ENCODE assay signal across 8 mouse cellular contexts in the genomic region with DNA sequence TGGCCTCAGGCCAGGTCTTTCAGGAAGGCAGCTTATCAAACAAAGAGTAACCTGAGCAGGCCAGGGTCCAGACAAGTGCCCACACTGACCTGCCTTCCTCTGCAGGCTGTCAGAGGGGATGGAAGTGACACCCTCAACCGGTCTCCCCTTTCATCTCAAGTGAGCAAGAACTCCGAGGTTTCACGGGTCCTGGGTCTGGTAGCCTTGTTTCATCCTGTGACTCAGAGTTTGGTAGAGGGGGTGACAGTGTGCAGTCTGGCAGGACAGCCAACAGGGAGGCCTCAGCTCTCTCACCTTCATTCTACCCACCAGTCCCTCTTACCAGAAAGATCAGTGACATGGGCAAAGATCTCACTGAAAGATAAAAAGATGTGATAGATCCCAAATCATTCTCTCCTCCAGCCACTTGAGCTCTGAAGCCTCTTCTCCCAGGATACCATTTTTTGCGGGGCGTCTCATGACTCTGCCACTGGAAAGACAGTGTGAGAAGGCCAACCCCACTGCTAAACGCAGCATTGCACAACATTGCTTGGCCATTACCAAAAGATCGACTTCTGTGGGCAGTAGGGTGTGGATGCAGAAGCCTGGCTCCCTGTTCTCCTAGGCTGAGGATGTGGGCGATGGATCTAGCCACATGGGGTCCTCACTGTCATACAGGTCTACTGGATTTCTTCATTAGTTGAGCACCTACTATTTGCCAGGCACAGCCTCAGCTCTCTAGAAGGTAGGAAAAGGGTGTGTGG. TPM values are rescaled to one million over a fixed set of nuclear protein-coding genes. Genes with fewer than 3 reads are reported as not detected.
A peak's percentile ranks its signal among the peaks of the same experiment; 100 is the strongest.
DNase-seq lines count a peak whose midpoint lies in the region; ATAC-seq and TF ChIP-seq lines count a peak whose summit lies in the region.

Gene Maff (plus strand): TSS at position 571 of the 743 bp plus-strand sequence.

- no peak for TF ChIP-seq EP300 in lung, postnatal 0 days (IDR thresholded peaks at IDR 0.05)

- H3K4me3 ChIP-seq in cerebellum, adult 2 months (replicated peaks; ENCODE audit: insufficient read depth, low read depth, low read length), result peak within 1 kb of the TSS; percentile 79
- peak within 1 kb of the TSS; percentile 65 to 70 for H3K4me3 ChIP-seq in heart, embryonic 14.5 days (ENCODE audit: control insufficient read depth in 1 of 2, insufficient read depth in 1 of 2, low read depth in 1 of 2, low read length in 2 of 2)
- H3K4me3 ChIP-seq in lung, postnatal 0 days (ENCODE audit: low read depth, low read length), result peak within 1 kb of the TSS; percentile 78

- no peak for TF ChIP-seq CTCF in cerebellum, adult 2 months (IDR thresholded peaks at IDR 0.05; ENCODE audit: borderline replicate concordance, insufficient read depth, low read depth, low read length)
- peak; percentile 38 for TF ChIP-seq CTCF in lung, postnatal 0 days (IDR thresholded peaks at IDR 0.05)

- peak within 1 kb of the TSS; percentile 77 for H3K4me2 ChIP-seq in heart, embryonic 14.5 days (ENCODE audit: low read length)
- peak within 1 kb of the TSS; percentile 91 for H3K4me2 ChIP-seq in lung, postnatal 0 days (replicated peaks; ENCODE audit: low read depth, low read length)

- peaks cover 3% of the 10 kb centered on the region; the same call in 1 of the 2 replicates for H3K4me1 ChIP-seq in cerebellum, adult 2 months (ENCODE audit: control insufficient read depth, insufficient read depth, low read length)
- peaks cover 14 to 18% of the 10 kb centered on the region in 2 experiments for H3K4me1 ChIP-seq in heart, embryonic 14.5 days (ENCODE audit: control insufficient read depth in 2 of 2, insufficient read depth in 2 of 2, low read length in 2 of 2)
- H3K4me1 ChIP-seq in lung, postnatal 0 days (ENCODE audit: insufficient read depth, low read depth, low read length), result peaks cover 24% of the 10 kb centered on the region; the same call in 1 of the 2 replicates

- ATAC-seq in heart, embryonic 14.5 days (ENCODE audit: insufficient number of reproducible peaks, insufficient read depth, low FRiP score, low read depth), result no peak
- no peak for ATAC-seq in lung, postnatal 0 days

- no peaks in the 10 kb centered on the region; the same call in 1 of the 2 replicates for H3K27me3 ChIP-seq in cerebellum, adult 2 months (ENCODE audit: control insufficient read depth, insufficient read depth, low read length)
- H3K27me3 ChIP-seq in heart, embryonic 14.5 days (ENCODE audit: control insufficient read depth, insufficient read depth, low read length), result no peaks in the 10 kb centered on the region
- no peaks in the 10 kb centered on the region for H3K27me3 ChIP-seq in lung, postnatal 0 days (replicated peaks; ENCODE audit: insufficient read depth, low read length)

- no peak for TF ChIP-seq POLR2A in cerebellum, adult 2 months (IDR thresholded peaks at IDR 0.05; ENCODE audit: borderline replicate concordance, insufficient read depth, low read length)

- H3K27ac ChIP-seq in cerebellum, adult 2 months (ENCODE audit: insufficient read depth, low read length), result no peak within 1 kb of the TSS
- H3K27ac ChIP-seq in heart, embryonic 14.5 days (replicated peaks in 1 of 2; ENCODE audit: control insufficient read depth in 1 of 2, insufficient read depth in 1 of 2, low read depth in 2 of 2, low read length in 2 of 2), result peak within 1 kb of the TSS; percentile 94 to 96
- peak within 1 kb of the TSS; percentile 100 for H3K27ac ChIP-seq in lung, postnatal 0 days (ENCODE audit: low read length)

- no peak for DNase-seq in cerebellum, adult 2 months
- no peak for DNase-seq in cerebellum, postnatal 4 days (ENCODE audit: low spot score in 2 of 2)
- DNase-seq in CD4-positive helper T cell, adult 2 months (ENCODE audit: low read depth, low spot score), result peak; percentile 45
- peak; percentile 46 for DNase-seq in lung, postnatal 0 days (ENCODE audit: low spot score)
- no peak for DNase-seq in gastrocnemius, postnatal 4 days (ENCODE audit: low spot score in 2 of 2)
- DNase-seq in left cerebral cortex, postnatal 25 days (ENCODE audit: low spot score in 2 of 2), result no peak
- DNase-seq in cerebellum, adult 9-11 months, result no peak

- H3K36me3 ChIP-seq in heart, embryonic 14.5 days (ENCODE audit: control insufficient read depth, insufficient read depth, low read length), result no peaks in the 10 kb centered on the region
- no peaks in the 10 kb centered on the region for H3K36me3 ChIP-seq in lung, postnatal 0 days (ENCODE audit: insufficient read depth, low read length)

- 63% methylated on average over 8 of the region's 8 CpGs for WGBS in cerebellum, adult 2 months
- 43% methylated on average over 8 of the region's 8 CpGs for WGBS in heart, embryonic 14.5 days
- WGBS in lung, postnatal 0 days, result 37% methylated on average over 8 of the region's 8 CpGs

- no peaks in the 10 kb centered on the region for H3K9me3 ChIP-seq in heart, embryonic 14.5 days (ENCODE audit: control insufficient read depth, low read length)
- H3K9me3 ChIP-seq in lung, postnatal 0 days (ENCODE audit: low read length), result no peaks in the 10 kb centered on the region

- intact Hi-C loops in left cerebral cortex, postnatal 25 days (cut with DNase I), result no loop called here

- peak within 1 kb of the TSS; percentile 87 for H3K9ac ChIP-seq in heart, embryonic 14.5 days (ENCODE audit: low read length)
- H3K9ac ChIP-seq in lung, postnatal 0 days (replicated peaks; ENCODE audit: low read depth), result peak within 1 kb of the TSS; percentile 92

RNA-seq across cellular contexts. Expression of gene Maff, which starts in this region (rescaled TPM):
- 0.78 and 0.80 TPM in 2 replicates for polyA plus RNA-seq in cerebellum, adult 2 months (2012; rRNA removed)
- polyA plus RNA-seq in heart, embryonic 14.5 days (2014; fragmentation: Nextera tagmentation; extraction: Ambion mirVana), result 2.2 and 3.5 TPM in 2 replicates
- polyA plus RNA-seq in lung, postnatal 0 days (2015; fragmentation: Nextera tagmentation; extraction: Ambion mirVana), result 10.6 and 10.8 TPM in 2 replicates
- 1 to 10 TPM; 3.8 to 4.0 TPM for total RNA-seq in gastrocnemius, postnatal 4 days (2021)
- 1 to 10 TPM; 1.3 to 1.8 TPM for total RNA-seq in left cerebral cortex, postnatal 25 days (2021)

Comparison
In these comparisons a context has a peak if more than half of its experiments do, and no peak if none do; other contexts are left out.
1. DNase-seq: peak in CD4-positive helper T cell, adult 2 months (single experiment) and lung, postnatal 0 days (single experiment); none in cerebellum, adult 2 months (0 of 2), cerebellum, postnatal 4 days (0 of 2), gastrocnemius, postnatal 4 days (0 of 2), left cerebral cortex, postnatal 25 days (0 of 2) and cerebellum, adult 9-11 months (single experiment).
2. Peak in every context shown above with its lines, with median percentiles within 50 percentile points of each other: H3K4me3 ChIP-seq.